15 mouse cellular contexts compared by ENCODE assay signal in the genomic region with DNA sequence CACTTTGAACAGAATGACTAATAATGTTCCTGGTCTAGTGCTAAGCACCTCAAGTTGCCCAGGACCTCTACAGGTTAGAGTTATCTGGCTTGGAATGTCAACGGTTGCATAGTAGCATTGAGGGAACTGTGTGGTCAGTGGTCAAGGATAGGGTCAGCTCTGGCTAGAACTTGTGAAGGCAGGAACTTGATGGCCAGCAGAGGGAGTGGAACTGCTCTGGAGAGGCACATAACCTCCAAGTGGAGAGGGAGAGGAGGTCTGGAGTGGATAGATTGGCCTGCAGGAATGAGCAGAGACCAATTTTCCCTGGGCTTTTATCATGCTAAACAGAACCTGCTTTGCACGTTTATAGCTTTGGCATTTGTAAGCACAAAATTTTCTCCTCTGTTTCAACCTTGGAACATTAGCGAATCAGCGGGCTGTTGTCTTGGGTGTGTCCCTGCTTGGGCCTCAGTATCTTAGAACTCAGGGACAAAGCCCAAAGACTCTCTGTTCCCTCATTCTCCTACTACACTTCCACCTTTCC.
A peak's percentile ranks its signal among the peaks of the same experiment; 100 is the strongest.
DNase-seq lines count a peak whose midpoint lies in the region; ATAC-seq and TF ChIP-seq lines count a peak whose summit lies in the region.
"Had no signal": no experiment of that assay in that cellular context is flagged by ENCODE, and none has a peak within 500 bp of the region (broad histone marks: within the 10 kb centered on the region; RNA-seq: fewer than 3 reads in every experiment).

No protein-coding gene starts in this region.

- no peaks in the 10 kb centered on the region for H3K9me3 ChIP-seq in intestine, postnatal 0 days (ENCODE audit: control insufficient read depth)
- H3K9me3 ChIP-seq in intestine, embryonic 15.5 days = no peaks in the 10 kb centered on the region
- H3K9me3 ChIP-seq: neural tube, embryonic 12.5 days; stomach, embryonic 15.5 days had no signal

- peak; percentile 10; the same call in 1 of the 2 replicates for TF ChIP-seq CTCF in gastrocnemius, adult 2 months (IDR thresholded peaks at IDR 0.05)
- TF ChIP-seq CTCF in intestine, postnatal 0 days (IDR thresholded peaks at IDR 0.05; ENCODE audit: low read depth) = peak; percentile 59

- no peak overlapping the region for H3K27ac ChIP-seq in gastrocnemius, adult 2 months
- H3K27ac ChIP-seq in intestine, postnatal 0 days (ENCODE audit: low read depth, low read length) = no peak overlapping the region
- no peak overlapping the region for H3K27ac ChIP-seq in intestine, embryonic 15.5 days
- H3K27ac ChIP-seq: macrophage; neural tube, embryonic 12.5 days had no signal

- no peaks in the 10 kb centered on the region for H3K27me3 ChIP-seq in intestine, postnatal 0 days (replicated peaks; ENCODE audit: control insufficient read depth, insufficient read depth, low read length)
- H3K27me3 ChIP-seq in intestine, embryonic 15.5 days (replicated peaks) = no peaks in the 10 kb centered on the region
- H3K27me3 ChIP-seq: neural tube, embryonic 12.5 days; stomach, embryonic 15.5 days had no signal

- peaks cover 11% of the 10 kb centered on the region; the same call in 1 of the 2 replicates for H3K36me3 ChIP-seq in intestine, postnatal 0 days (ENCODE audit: control insufficient read depth, insufficient read depth)
- H3K36me3 ChIP-seq in intestine, embryonic 15.5 days = no peaks in the 10 kb centered on the region

- 56% methylated on average over 4 of the region's 4 CpGs for WGBS in intestine, postnatal 0 days
- WGBS in intestine, embryonic 15.5 days = 79% methylated on average over 4 of the region's 4 CpGs

- intact Hi-C loops in gastrocnemius, adult 2 months (cut with DNase I) = no loop called here

- no peak for ATAC-seq in intestine, postnatal 0 days
- ATAC-seq in intestine, embryonic 15.5 days = no peak

- H3K4me3 ChIP-seq in gastrocnemius, adult 2 months = no peak overlapping the region
- H3K4me3 ChIP-seq in intestine, postnatal 0 days (ENCODE audit: low read depth, low read length) = no peak overlapping the region
- no peak overlapping the region for H3K4me3 ChIP-seq in intestine, embryonic 15.5 days (replicated peaks)
- H3K4me3 ChIP-seq: neural tube, embryonic 12.5 days; stomach, embryonic 15.5 days had no signal

- no peak for DNase-seq in gastrocnemius, adult 2 months
- DNase-seq in gastrocnemius, postnatal 25 days = no peak
- peak; percentile 26 for DNase-seq in lung, postnatal 10 days
- DNase-seq in lung, postnatal 14 days = no peak
- no peak for DNase-seq in spleen, postnatal 36 days (ENCODE audit: low spot score in 2 of 2)
- DNase-seq in frontal cortex, postnatal 25 days (ENCODE audit: low spot score in 2 of 2) = no peak
- DNase-seq: heart, postnatal 36 days; midbrain, embryonic 14.5 days; right cerebral cortex, postnatal 4 days; thymus, postnatal 36 days had no signal

- H3K4me1 ChIP-seq in intestine, postnatal 0 days (replicated peaks; ENCODE audit: control insufficient read depth, insufficient read depth, low read length) = no peaks in the 10 kb centered on the region; the same call in 1 of the 2 replicates
- H3K4me1 ChIP-seq in intestine, embryonic 15.5 days (replicated peaks) = 0 out of 2 replicates have a peak, but pooled peaks cover 2% of the 10 kb centered on the region
- H3K4me1 ChIP-seq: neural tube, embryonic 12.5 days had no signal

- no peak overlapping the region for H3K9ac ChIP-seq in intestine, postnatal 0 days (ENCODE audit: low read depth, low read length)
- H3K9ac ChIP-seq in intestine, embryonic 15.5 days = no peak overlapping the region
- H3K9ac ChIP-seq: neural tube, embryonic 12.5 days; stomach, embryonic 15.5 days had no signal

- H3K4me2 ChIP-seq in intestine, postnatal 0 days (replicated peaks; ENCODE audit: low read depth) = no peak overlapping the region
- no peak overlapping the region for H3K4me2 ChIP-seq in intestine, embryonic 15.5 days (replicated peaks)
- H3K4me2 ChIP-seq: neural tube, embryonic 12.5 days; stomach, embryonic 15.5 days had no signal
